ENCODE assay signal across 14 mouse cellular contexts in the genomic region with DNA sequence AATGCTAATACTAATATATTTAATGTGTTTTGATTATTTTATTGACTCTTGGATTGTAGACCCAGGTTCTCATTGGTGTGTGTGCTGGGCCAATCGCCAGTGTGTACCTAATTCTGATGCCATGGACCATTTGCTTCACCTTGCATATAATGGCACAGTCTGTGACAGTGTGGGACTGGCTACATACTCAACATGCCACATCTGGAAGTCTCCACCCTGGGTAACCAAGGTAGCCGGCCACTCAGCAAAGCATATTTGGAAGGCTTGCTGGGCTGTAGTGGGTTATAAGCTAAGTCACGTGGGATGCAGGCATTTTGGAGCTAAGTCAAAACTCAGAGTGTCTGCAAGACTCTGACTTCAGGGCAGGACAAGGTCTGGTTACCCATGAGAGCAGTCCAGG.
DNase-seq lines count a peak whose midpoint lies in the region; ATAC-seq and TF ChIP-seq lines count a peak whose summit lies in the region.
"Had no signal": no experiment of that assay in that cellular context is flagged by ENCODE, and none has a peak within 500 bp of the region (broad histone marks: within the 10 kb centered on the region; RNA-seq: fewer than 3 reads in every experiment).

No protein-coding gene starts in this region.

- no peak overlapping the region for H3K9ac ChIP-seq in hindbrain, embryonic 12.5 days
- H3K9ac ChIP-seq in lung, postnatal 0 days (replicated peaks; ENCODE audit: low read depth), result no peak overlapping the region
- H3K9ac ChIP-seq in neural tube, embryonic 14.5 days (replicated peaks; ENCODE audit: low read depth, low read length), result no peak overlapping the region
- H3K9ac ChIP-seq: liver, embryonic 12.5 days had no signal

- DNase-seq in lung, adult 18-20 months, result peak; percentile 43 to 47
- no peak for DNase-seq in lung, postnatal 14 days
- DNase-seq in lung, postnatal 0 days (ENCODE audit: low spot score), result peak; percentile 22
- DNase-seq in spleen, postnatal 14 days (ENCODE audit: low spot score in 2 of 2), result no peak
- no peak for DNase-seq in adipocyte (ENCODE audit: low spot score)
- DNase-seq in thymus, postnatal 0 days (ENCODE audit: low spot score), result no peak
- DNase-seq: cerebellum, postnatal 36 days; heart, postnatal 14 days had no signal

- no peaks in the 10 kb centered on the region for H3K36me3 ChIP-seq in hindbrain, embryonic 12.5 days
- no peaks in the 10 kb centered on the region; the same call in 1 of the 2 replicates for H3K36me3 ChIP-seq in lung, postnatal 0 days (ENCODE audit: insufficient read depth, low read length)
- no peaks in the 10 kb centered on the region for H3K36me3 ChIP-seq in neural tube, embryonic 14.5 days (ENCODE audit: control insufficient read depth, insufficient read depth, low read length)
- H3K36me3 ChIP-seq: liver, embryonic 12.5 days had no signal

- H3K4me1 ChIP-seq in hindbrain, embryonic 12.5 days, result peaks cover 28% of the 10 kb centered on the region
- H3K4me1 ChIP-seq in lung, postnatal 0 days (ENCODE audit: insufficient read depth, low read depth, low read length), result no peaks in the 10 kb centered on the region; the same call in 1 of the 2 replicates
- H3K4me1 ChIP-seq in neural tube, embryonic 14.5 days (ENCODE audit: control insufficient read depth, insufficient read depth, low read length), result peaks cover 8% of the 10 kb centered on the region

- 0 out of 2 replicates have a peak overlapping the region, but pooled peaks have one; percentile 67 for H3K27ac ChIP-seq in hindbrain, embryonic 12.5 days
- H3K27ac ChIP-seq in lung, postnatal 0 days (ENCODE audit: low read length), result no peak overlapping the region
- no peak overlapping the region for H3K27ac ChIP-seq in neural tube, embryonic 14.5 days (ENCODE audit: low read depth, low read length)
- H3K27ac ChIP-seq: layer of hippocampus, adult 2 months; liver, embryonic 12.5 days; stomach, postnatal 0 days had no signal

- ATAC-seq in hindbrain, embryonic 12.5 days (ENCODE audit: low FRiP score), result peak; percentile 50
- peak; percentile 72 for ATAC-seq in lung, postnatal 0 days
- ATAC-seq in neural tube, embryonic 14.5 days (ENCODE audit: low read depth), result peak; percentile 68; the same call in 1 of the 2 replicates
- ATAC-seq: liver, embryonic 12.5 days had no signal

- H3K9me3 ChIP-seq in hindbrain, embryonic 12.5 days (replicated peaks), result no peaks in the 10 kb centered on the region
- H3K9me3 ChIP-seq in lung, postnatal 0 days (ENCODE audit: low read length), result no peaks in the 10 kb centered on the region
- no peaks in the 10 kb centered on the region for H3K9me3 ChIP-seq in neural tube, embryonic 14.5 days (ENCODE audit: control insufficient read depth, low read length)
- H3K9me3 ChIP-seq: liver, embryonic 12.5 days had no signal

- no peak for TF ChIP-seq EP300 in lung, postnatal 0 days (IDR thresholded peaks at IDR 0.05)

- H3K4me3 ChIP-seq in hindbrain, embryonic 12.5 days, result no peak overlapping the region
- H3K4me3 ChIP-seq in lung, postnatal 0 days (ENCODE audit: low read depth, low read length), result no peak overlapping the region
- no peak overlapping the region for H3K4me3 ChIP-seq in neural tube, embryonic 14.5 days (ENCODE audit: low read depth, low read length)
- H3K4me3 ChIP-seq: erythroblast, embryonic 14.5 days; layer of hippocampus, adult 2 months; liver, embryonic 12.5 days had no signal

- WGBS in hindbrain, embryonic 12.5 days, result 73% methylated on average over 3 of the region's 3 CpGs
- WGBS in lung, postnatal 0 days, result 59% methylated on average over 3 of the region's 3 CpGs
- WGBS in neural tube, embryonic 14.5 days, result 53% methylated on average over 3 of the region's 3 CpGs

- TF ChIP-seq CTCF in lung, postnatal 0 days (IDR thresholded peaks at IDR 0.05), result no peak

- H3K4me2 ChIP-seq in hindbrain, embryonic 12.5 days (replicated peaks), result no peak overlapping the region
- no peak overlapping the region for H3K4me2 ChIP-seq in lung, postnatal 0 days (replicated peaks; ENCODE audit: low read depth, low read length)
- H3K4me2 ChIP-seq in neural tube, embryonic 14.5 days (ENCODE audit: low read depth, low read length), result no peak overlapping the region
- H3K4me2 ChIP-seq: liver, embryonic 12.5 days had no signal

- no peaks in the 10 kb centered on the region; the same call in 1 of the 2 replicates for H3K27me3 ChIP-seq in hindbrain, embryonic 12.5 days
- no peaks in the 10 kb centered on the region for H3K27me3 ChIP-seq in lung, postnatal 0 days (replicated peaks; ENCODE audit: insufficient read depth, low read length)
- no peaks in the 10 kb centered on the region for H3K27me3 ChIP-seq in neural tube, embryonic 14.5 days (ENCODE audit: control insufficient read depth, insufficient read depth, low read length)
- H3K27me3 ChIP-seq: liver, embryonic 12.5 days had no signal

Comparison
In these comparisons a context has a peak if more than half of its experiments do, and no peak if none do; other contexts are left out.
1. DNase-seq: peak in lung, adult 18-20 months (2 of 2) and lung, postnatal 0 days (single experiment); none in lung, postnatal 14 days (single experiment), spleen, postnatal 14 days (0 of 2), adipocyte (single experiment) and thymus, postnatal 0 days (single experiment).
2. Peak in every context shown above with its lines, with median percentiles within 50 percentile points of each other: ATAC-seq.